Mouse (Mus musculus): ENCODE results near the gene Smc3. TPM values are rescaled to one million over a fixed set of nuclear protein-coding genes. Genes with fewer than 3 reads are reported as not detected.

Smc3 gene
- 26.1 and 29.3 TPM in 2 replicates for total RNA-seq (2014; rRNA removed)
- 39.4 and 45.7 TPM in 2 replicates for polyA plus RNA-seq (2015; fragmentation: Nextera tagmentation; extraction: Ambion mirVana)

GRCm38 (mm10) chr19:53599757-53600539 is at the start of gene Smc3:
Gene Smc3, plus strand, starts transcription at chr19:53600398.
- H3K9ac ChIP-seq (replicated peaks; ENCODE audit: low read length, poor library complexity, severe bottlenecking), result peak within 1 kb of the TSS; percentile 66
- H3K27ac ChIP-seq (ENCODE audit: low read depth, low read length), result peak within 1 kb of the TSS; percentile 91
- DNase-seq (ENCODE audit: low spot score) (peak; percentile 99), ATAC-seq (ENCODE audit: low FRiP score) (peak; percentile 96)
- no peaks in the 10 kb centered on the region for H3K27me3 ChIP-seq (ENCODE audit: insufficient read depth, low read length)
- under 1% methylated on average over 68 of the region's 70 CpGs for WGBS
- peaks cover 7% of the 10 kb centered on the region for H3K4me1 ChIP-seq (ENCODE audit: insufficient read depth, low read length)
- peak within 1 kb of the TSS; percentile 62 for H3K4me3 ChIP-seq (ENCODE audit: low read depth, low read length)
- H3K36me3 ChIP-seq (ENCODE audit: insufficient read depth, low read length), result no peaks in the 10 kb centered on the region
- TF ChIP-seq CTCF (IDR thresholded peaks at IDR 0.05), result peak; percentile 86
- H3K9me3 ChIP-seq (ENCODE audit: low read length), result no peaks in the 10 kb centered on the region
- H3K4me2 ChIP-seq (ENCODE audit: low read depth, low read length, poor library complexity, severe bottlenecking), result peak within 1 kb of the TSS; percentile 90

DNA sequence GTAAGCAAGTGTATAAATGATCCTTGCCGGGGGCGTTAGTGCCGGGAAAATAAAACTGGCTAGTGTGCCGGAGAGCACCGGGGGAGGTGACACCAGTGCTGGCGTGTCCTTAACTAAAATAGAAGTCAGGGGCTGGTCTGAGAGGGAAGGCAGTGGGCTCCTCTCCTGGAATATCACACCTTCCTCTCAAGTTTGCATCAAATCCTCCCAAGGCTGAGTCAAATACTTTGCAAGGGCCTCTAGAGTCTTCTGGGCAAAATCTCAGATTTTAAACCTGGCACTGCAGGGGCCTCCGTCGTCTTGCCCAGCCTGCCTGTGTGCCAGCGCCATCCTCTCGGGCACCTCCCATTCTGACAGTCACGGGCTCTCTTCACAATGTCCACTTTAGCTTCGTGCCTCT is 49.2 kb upstream of the Smc3 start:
- Histone ChIP-seq H3K4me3 (ENCODE audit: low read depth, low read length) (no peak overlapping the region), H3K27ac (ENCODE audit: low read depth, low read length) (no peak overlapping the region), H3K9me3 (ENCODE audit: low read length) (no peaks in the 10 kb centered on the region), H3K4me2 (ENCODE audit: low read depth, low read length, poor library complexity, severe bottlenecking) (no peak overlapping the region), H3K4me1 (ENCODE audit: insufficient read depth, low read length) (no peaks in the 10 kb centered on the region), H3K36me3 (ENCODE audit: insufficient read depth, low read length) (no peaks in the 10 kb centered on the region), H3K27me3 (ENCODE audit: insufficient read depth, low read length) (no peaks in the 10 kb centered on the region), H3K9ac (replicated peaks; ENCODE audit: low read length, poor library complexity, severe bottlenecking) (no peak overlapping the region)
- no peak for DNase-seq (ENCODE audit: low spot score)
- ATAC-seq (ENCODE audit: low FRiP score), result no peak
- no peak for TF ChIP-seq CTCF (IDR thresholded peaks at IDR 0.05)
- 86% methylated on average over 12 of the region's 12 CpGs for WGBS

GRCm38 (mm10) chr19:53552216-53552786 is 47.9 kb upstream of the Smc3 start:
- H3K27ac ChIP-seq (ENCODE audit: low read depth, low read length), result no peak overlapping the region
- H3K9me3 ChIP-seq (ENCODE audit: low read length), result no peaks in the 10 kb centered on the region
- TF ChIP-seq CTCF (IDR thresholded peaks at IDR 0.05), result no peak
- no peaks in the 10 kb centered on the region for H3K4me1 ChIP-seq (ENCODE audit: insufficient read depth, low read length)
- H3K4me3 ChIP-seq (ENCODE audit: low read depth, low read length), result no peak overlapping the region
- no peaks in the 10 kb centered on the region for H3K36me3 ChIP-seq (ENCODE audit: insufficient read depth, low read length)
- ATAC-seq (ENCODE audit: low FRiP score) (no peak), DNase-seq (ENCODE audit: low spot score) (no peak)
- no peak overlapping the region for H3K4me2 ChIP-seq (ENCODE audit: low read depth, low read length, poor library complexity, severe bottlenecking)
- H3K27me3 ChIP-seq (ENCODE audit: insufficient read depth, low read length), result no peaks in the 10 kb centered on the region
- 46% methylated on average over 10 of the region's 10 CpGs for WGBS
- H3K9ac ChIP-seq (replicated peaks; ENCODE audit: low read length, poor library complexity, severe bottlenecking), result no peak overlapping the region

DNA sequence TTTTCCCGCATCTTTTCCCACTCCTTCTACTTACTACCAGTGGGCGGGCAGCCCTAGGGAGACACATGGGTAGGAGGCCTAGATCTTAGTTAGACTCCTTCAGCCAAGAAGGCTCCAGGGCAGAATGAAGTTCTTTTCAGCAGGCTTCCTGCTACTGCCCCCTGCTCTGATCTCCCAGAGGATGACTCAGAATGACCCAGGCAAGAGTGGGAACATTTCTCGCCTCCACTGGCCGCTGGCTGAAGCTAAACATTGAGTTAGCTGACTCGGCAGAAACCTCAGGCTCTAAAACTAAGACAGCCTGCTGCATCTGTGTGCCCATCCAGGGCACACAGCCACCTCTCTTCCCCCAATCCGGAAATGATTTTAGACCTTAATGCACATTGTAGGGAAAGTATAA is 47.4 kb upstream of the Smc3 start:
- DNase-seq (ENCODE audit: low spot score), result no peak
- no peak for ATAC-seq (ENCODE audit: low FRiP score)
- Histone ChIP-seq H3K4me2 (ENCODE audit: low read depth, low read length, poor library complexity, severe bottlenecking) (no peak overlapping the region), H3K4me3 (ENCODE audit: low read depth, low read length) (no peak overlapping the region), H3K27me3 (ENCODE audit: insufficient read depth, low read length) (no peaks in the 10 kb centered on the region), H3K27ac (ENCODE audit: low read depth, low read length) (no peak overlapping the region), H3K4me1 (ENCODE audit: insufficient read depth, low read length) (no peaks in the 10 kb centered on the region), H3K9ac (replicated peaks; ENCODE audit: low read length, poor library complexity, severe bottlenecking) (no peak overlapping the region), H3K9me3 (ENCODE audit: low read length) (no peaks in the 10 kb centered on the region), H3K36me3 (ENCODE audit: insufficient read depth, low read length) (no peaks in the 10 kb centered on the region)
- 67% methylated on average over 6 of the region's 6 CpGs for WGBS
- no peak for TF ChIP-seq CTCF (IDR thresholded peaks at IDR 0.05)

DNA sequence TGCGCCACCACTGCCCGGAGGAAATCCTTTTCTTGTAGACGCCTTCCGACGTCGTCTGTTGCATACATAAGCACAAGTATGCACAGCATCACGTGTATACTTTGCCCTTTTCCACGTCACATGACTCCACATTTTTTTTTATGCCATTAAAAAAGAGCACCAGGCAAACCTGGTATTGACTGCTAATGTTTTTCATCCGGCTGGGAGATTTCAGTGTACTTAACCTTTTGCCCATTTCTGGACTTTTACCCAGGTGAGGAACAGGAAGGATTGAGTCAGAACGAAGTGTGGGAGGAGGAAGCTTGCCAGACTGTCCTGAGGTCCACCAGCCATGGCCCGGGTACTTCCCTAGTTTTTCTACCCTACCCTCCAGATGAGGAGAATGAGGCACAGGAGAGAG is 45.8 kb upstream of the Smc3 start:
- Histone ChIP-seq H3K4me2 (ENCODE audit: low read depth, low read length, poor library complexity, severe bottlenecking) (no peak overlapping the region), H3K9me3 (ENCODE audit: low read length) (no peaks in the 10 kb centered on the region), H3K27ac (ENCODE audit: low read depth, low read length) (no peak overlapping the region), H3K9ac (replicated peaks; ENCODE audit: low read length, poor library complexity, severe bottlenecking) (no peak overlapping the region), H3K36me3 (ENCODE audit: insufficient read depth, low read length) (no peaks in the 10 kb centered on the region), H3K4me3 (ENCODE audit: low read depth, low read length) (no peak overlapping the region), H3K4me1 (ENCODE audit: insufficient read depth, low read length) (no peaks in the 10 kb centered on the region), H3K27me3 (ENCODE audit: insufficient read depth, low read length) (no peaks in the 10 kb centered on the region)
- no peak for TF ChIP-seq CTCF (IDR thresholded peaks at IDR 0.05)
- no peak for ATAC-seq (ENCODE audit: low FRiP score)
- WGBS, result 90% methylated on average over 11 of the region's 11 CpGs
- DNase-seq (ENCODE audit: low spot score), result no peak

GRCm38 (mm10) chr19:53554981-53555616 is 45.1 kb upstream of the Smc3 start:
- H3K4me1 ChIP-seq (ENCODE audit: insufficient read depth, low read length), result no peaks in the 10 kb centered on the region
- ATAC-seq (ENCODE audit: low FRiP score), result no peak
- no peak for TF ChIP-seq CTCF (IDR thresholded peaks at IDR 0.05)

More at GRCm38 (mm10) chr19:53554981-53555616, 45.1 kb upstream of the Smc3 start:
- Histone ChIP-seq H3K27ac (ENCODE audit: low read depth, low read length) (no peak overlapping the region), H3K4me2 (ENCODE audit: low read depth, low read length, poor library complexity, severe bottlenecking) (no peak overlapping the region), H3K36me3 (ENCODE audit: insufficient read depth, low read length) (no peaks in the 10 kb centered on the region), H3K27me3 (ENCODE audit: insufficient read depth, low read length) (no peaks in the 10 kb centered on the region), H3K4me3 (ENCODE audit: low read depth, low read length) (no peak overlapping the region), H3K9ac (replicated peaks; ENCODE audit: low read length, poor library complexity, severe bottlenecking) (no peak overlapping the region), H3K9me3 (ENCODE audit: low read length) (no peaks in the 10 kb centered on the region)
- 77% methylated on average over 5 of the region's 5 CpGs for WGBS
- no peak for DNase-seq (ENCODE audit: low spot score)

Data from midbrain, postnatal 0 days (tissue).